Comparison of ENCODE assay signal across 8 mouse cellular contexts in genomic region chr8:91070275-91070859, GRCm38 (mm10). TPM values are rescaled to one million over a fixed set of nuclear protein-coding genes. Genes with fewer than 3 reads are reported as not detected.
DNase-seq lines count a peak whose midpoint lies in the region; ATAC-seq lines count a peak whose summit lies in the region.

No protein-coding gene starts in this region.

- H3K36me3 ChIP-seq in hindbrain, embryonic 14.5 days (replicated peaks; ENCODE audit: control insufficient read depth, insufficient read depth): 0 out of 2 replicates have a peak, but pooled peaks cover 4% of the 10 kb centered on the region

- peak; percentile 83 for DNase-seq in R1 (ENCODE audit: low read depth, low spot score)
- peak; percentile 44 to 58 for DNase-seq in cerebellum, postnatal 36 days
- peak; percentile 57 to 63 for DNase-seq in frontal cortex, postnatal 36 days (ENCODE audit: low spot score in 2 of 2)
- DNase-seq in hindbrain, embryonic 14.5 days (ENCODE audit: low spot score): peak; percentile 72
- DNase-seq in layer of hippocampus, postnatal 25 days (ENCODE audit: extremely low spot score in 1 of 2, low spot score in 1 of 2): peak; percentile 24 to 42
- DNase-seq in lung, postnatal 14 days: peak; percentile 82
- peak; percentile 71 for DNase-seq in retina, embryonic 14.5 days (ENCODE audit: low spot score)
- DNase-seq in thymus, postnatal 36 days: peak; percentile 73 to 82

- H3K27me3 ChIP-seq in hindbrain, embryonic 14.5 days (ENCODE audit: control insufficient read depth, insufficient read depth, low read length): no peaks in the 10 kb centered on the region

- H3K27ac ChIP-seq in hindbrain, embryonic 14.5 days: peak overlapping the region; percentile 75

- peaks cover 20% of the 10 kb centered on the region for H3K4me1 ChIP-seq in hindbrain, embryonic 14.5 days (replicated peaks; ENCODE audit: control insufficient read depth, insufficient read depth, low read length)

- ATAC-seq in hindbrain, embryonic 14.5 days (ENCODE audit: low FRiP score): peak; percentile 80

- H3K9ac ChIP-seq in hindbrain, embryonic 14.5 days: peak overlapping the region; percentile 71

- WGBS in hindbrain, embryonic 14.5 days: under 1% methylated on average over 34 of the region's 34 CpGs

- peak overlapping the region; percentile 61 for H3K4me3 ChIP-seq in hindbrain, embryonic 14.5 days (replicated peaks; ENCODE audit: low read length)

- H3K9me3 ChIP-seq in hindbrain, embryonic 14.5 days (ENCODE audit: control insufficient read depth, low read length): no peaks in the 10 kb centered on the region

- peak overlapping the region; percentile 67 for H3K4me2 ChIP-seq in hindbrain, embryonic 14.5 days (replicated peaks)

RNA-seq across cellular contexts. Expression of gene Rbl2, which starts 0.5 kb away (rescaled TPM):
- polyA plus RNA-seq in hindbrain, embryonic 14.5 days (2014; fragmentation: Nextera tagmentation; extraction: Ambion mirVana): 24.7 and 28.4 TPM in 2 replicates
- total RNA-seq in layer of hippocampus, postnatal 25 days (2021): 10 to 100 TPM; 35.7 to 38.4 TPM

Comparison
In these comparisons a context has a peak if more than half of its experiments do, and no peak if none do; other contexts are left out.
1. Peak in every context shown above with its lines: DNase-seq, ATAC-seq, H3K4me3 ChIP-seq and H3K27ac ChIP-seq.
2. DNase-seq: peak in every context shown above with its lines; median percentile 83 in R1; 82 in lung, postnatal 14 days; 78 in thymus, postnatal 36 days; 72 in hindbrain, embryonic 14.5 days; 71 in retina, embryonic 14.5 days; 60 in frontal cortex, postnatal 36 days; 51 in cerebellum, postnatal 36 days; 33 in layer of hippocampus, postnatal 25 days.